Mouse (Mus musculus) thymus, postnatal 4 days (tissue): ENCODE measurements around the gene Clec4b1.
"Not testable (repeated sequence)": the region's sequence is repeated elsewhere in the genome, so short reads cannot be mapped to it uniquely, and the experiment has no call there.

Source experiments
- DNase-seq: peaks from one replicate; pipeline ENCODE4 v3.0.0; 2021

Clec4b1 gene

GRCm38 (mm10) chr6:123049742-123050372 lies at the start of gene Clec4b1:
Gene Clec4b1 (plus strand): TSS chr6:123049962.
- DNase-seq, result no peak

- not testable (repeated sequence) for DNase-seq
Observed at GRCm38 (mm10) chr6:123004696-123005095, 45.1 kb upstream of the Clec4b1 start.

- DNase-seq, result no peak
Observed at GRCm38 (mm10) chr6:123005591-123005990, 44.2 kb upstream of the Clec4b1 start.

- DNase-seq, result no peak
Observed at GRCm38 (mm10) chr6:123095125-123095843, 45.5 kb downstream of the Clec4b1 start.

GRCm38 (mm10) chr6:123106128-123106527 lies 56.4 kb downstream of the Clec4b1 start, which contains the start of gene Clec4a2:
Gene Clec4a2 (plus strand): TSS chr6:123106428.
- DNase-seq, result not testable (repeated sequence)
